Mouse (Mus musculus) neural tube, embryonic 10.5 days (tissue): Measurements from ENCODE around the gene Nol4l.

Experiments used
- DNase-seq: peaks from one replicate; pipeline ENCODE4 v3.0.0-alpha.2; 2017; ENCODE audit warnings: low spot score; ENCODE audit errors: extremely low spot score

Gene Nol4l

DNA sequence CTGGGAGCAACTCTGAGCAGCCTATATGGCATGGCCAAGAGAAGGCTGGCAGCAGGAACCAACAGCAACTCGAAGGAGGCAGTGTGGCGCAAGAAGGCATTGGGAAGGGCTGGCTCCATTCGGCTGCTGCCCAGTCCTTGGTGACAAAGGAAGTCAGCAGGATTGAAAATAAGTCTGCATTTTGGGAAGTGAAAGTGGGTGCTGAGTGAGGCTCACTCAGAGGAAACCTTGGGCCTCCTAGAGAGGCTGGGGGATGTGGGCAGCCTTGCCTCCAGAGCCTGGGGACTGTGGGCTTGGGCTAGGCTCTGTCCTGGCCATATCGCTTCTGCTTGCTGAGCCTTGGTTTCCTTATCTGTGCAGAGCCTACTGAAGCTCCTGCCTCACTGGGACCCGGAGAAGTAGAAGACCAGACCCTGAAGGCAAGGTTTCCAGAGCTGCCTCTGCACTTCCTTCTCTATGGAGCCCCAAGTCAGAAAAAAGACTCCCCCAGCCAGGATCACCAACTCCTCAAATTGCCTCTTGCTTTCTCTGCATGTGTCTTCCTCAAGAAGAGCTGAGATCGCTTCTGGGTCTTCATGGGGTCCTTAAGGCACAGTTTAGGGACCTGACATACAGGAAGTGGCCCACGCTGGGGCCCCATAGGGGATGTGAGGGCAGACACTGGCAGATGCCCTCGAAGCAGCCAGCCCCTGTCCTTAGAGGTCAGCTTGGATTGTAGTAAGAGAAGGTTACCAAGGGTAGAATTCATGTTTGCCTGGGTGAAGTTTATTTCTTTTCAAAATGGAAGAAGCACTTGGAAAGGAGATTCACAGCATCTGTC, 14.3 kb upstream of the Nol4l start:
- no peak for DNase-seq

DNA sequence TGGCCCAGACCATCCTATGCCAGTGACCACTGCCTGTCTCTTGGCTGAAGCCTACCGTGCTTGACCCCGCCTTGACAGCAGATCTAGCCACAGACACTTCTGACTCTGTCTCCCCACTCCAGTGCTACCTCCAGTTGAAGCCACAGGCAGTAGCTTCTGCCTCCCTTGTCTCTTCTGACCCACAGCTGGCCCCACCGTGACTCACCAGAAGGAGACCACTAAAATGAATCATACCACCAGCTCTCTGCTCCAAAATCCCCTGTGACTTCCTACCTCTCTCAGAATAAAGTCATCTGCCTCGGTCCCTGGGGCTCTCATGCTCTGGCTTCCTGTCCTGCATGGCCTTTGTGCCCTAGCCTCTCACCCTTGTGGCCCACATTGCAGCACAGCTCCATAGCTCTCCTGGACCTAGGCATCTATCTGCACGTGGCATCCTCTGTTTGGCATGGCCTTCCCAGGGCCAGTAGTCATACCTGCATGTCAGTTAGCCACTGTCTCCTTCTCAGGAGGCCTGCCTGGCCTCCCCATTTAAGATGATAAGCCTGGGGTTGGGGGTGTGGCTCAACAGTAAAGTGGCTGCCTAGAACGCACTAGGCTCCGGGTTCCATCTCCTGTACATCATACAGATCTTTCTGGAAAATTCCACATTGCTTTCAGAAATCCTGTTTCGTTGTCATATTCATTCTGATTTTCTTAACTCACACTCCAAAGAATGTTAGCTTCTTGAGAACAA, 13.3 kb upstream of the Nol4l start:
- DNase-seq: no peak

DNA sequence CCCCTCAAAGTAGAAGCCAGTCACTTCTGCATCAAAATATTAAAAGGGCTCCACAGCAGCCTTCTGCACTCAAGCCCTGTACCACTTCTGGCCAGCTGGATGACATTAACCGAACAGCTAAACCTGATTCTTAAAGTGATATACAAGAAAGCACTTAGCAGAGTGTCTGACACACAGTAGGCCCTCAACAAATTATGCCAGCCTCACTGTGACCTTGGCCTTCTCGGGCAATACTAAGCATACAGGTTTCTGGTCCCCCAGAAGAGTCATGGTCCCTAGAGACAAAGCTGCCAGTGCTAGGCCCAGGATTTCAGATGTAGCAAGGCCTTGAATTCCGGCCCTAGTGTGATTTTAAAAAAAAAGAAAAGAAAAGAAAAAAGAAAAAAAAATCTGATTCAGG, 9.1 kb upstream of the Nol4l start:
- DNase-seq: no peak

DNA sequence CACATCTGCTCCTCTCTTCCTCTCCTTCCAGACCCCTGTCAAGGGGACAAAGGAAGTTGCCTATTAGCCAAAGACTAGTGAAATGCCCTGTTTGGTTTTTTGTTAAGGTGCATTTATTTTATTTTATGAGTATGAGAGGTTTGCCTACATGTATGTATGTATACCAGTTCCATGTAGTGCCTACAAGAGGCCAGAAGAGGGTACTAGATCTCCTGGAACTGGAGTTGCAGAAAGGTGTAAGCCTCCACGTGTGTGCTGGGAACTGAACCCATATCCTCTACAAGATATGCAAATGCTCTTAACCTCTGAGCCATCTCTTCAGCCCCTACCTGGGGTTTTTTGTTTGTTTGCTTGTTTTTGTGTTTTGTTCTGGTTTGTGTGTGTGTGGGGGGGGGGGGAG, 4.2 kb upstream of the Nol4l start:
- DNase-seq: no peak

DNA sequence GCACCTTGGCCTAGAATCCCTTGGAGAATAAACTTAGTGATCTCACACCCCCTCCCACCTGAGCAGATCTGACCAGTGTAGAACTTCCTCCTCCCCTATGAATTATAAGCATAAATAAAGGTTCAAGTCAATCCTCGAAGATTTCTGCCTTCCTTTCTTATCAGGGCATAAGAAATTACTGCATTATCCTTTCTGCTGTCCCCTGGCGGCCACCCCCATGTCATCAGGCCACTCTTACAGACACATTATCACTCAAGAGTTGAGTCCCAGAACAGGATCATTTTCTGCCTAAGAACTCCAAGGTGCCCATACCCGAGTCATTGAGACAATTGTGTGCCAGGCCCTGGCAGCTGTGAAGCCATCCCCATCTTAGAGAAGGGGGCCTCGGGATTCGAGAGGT, 1.2 kb upstream of the Nol4l start:
- DNase-seq: no peak

DNA sequence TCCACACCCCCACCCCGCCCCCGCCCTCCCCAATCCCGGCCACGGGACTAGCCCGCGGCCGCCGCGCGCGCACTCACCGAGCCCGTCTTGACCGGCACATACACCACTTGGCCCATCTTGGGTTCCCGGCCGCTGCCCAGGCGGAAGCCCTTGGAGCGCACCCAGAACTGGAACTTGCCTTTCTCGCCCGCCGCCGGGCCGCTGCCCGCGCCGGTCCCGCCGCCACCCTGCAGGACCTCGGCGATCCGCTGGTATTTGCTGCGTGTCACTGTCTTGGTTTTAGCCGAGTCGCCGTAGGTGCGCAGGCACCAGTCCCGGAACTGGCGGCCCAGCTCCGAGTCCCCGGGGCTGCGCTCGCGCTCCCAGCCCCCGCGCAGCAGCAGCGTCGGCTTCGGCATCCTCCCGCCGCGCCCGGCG, 398 bp downstream of the Nol4l start:
- DNase-seq: no peak

DNA sequence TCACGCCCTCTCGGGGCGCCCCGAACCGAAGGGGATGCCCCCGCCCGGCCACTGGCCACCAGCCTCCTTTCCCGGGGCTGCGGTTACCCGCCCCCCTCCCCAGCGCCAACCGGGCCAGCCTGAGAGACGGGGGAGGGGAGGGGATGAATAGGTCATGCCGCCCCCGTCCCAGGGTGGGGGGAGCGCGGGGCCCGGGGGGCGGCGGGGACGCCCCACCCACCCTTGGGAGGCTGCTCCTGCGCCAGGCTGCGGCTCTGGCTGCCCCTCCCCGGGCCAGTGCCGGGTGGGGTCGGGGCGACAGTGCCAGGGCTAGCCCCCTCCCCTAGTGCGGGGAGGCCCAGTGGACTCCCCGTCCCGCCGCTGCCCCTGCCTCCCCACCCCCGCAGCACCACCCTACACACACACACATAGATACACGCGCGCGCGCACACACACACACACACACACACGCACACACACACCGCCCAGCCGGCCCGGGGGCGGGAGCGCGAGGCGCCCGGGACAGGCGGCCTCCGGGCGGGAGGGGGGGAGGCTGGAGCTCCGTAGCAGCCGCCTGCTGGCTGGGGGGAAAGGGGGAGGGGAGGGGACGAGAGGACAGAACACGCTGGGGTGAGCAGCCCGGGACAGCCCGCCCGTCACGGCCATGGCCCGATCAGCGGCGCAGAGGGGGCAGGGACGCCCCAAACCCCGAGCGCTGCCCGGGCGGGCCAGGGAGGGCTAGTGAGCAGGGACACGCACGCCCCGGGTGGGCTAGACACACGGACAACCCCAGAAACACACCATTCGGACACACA, 1.0 kb downstream of the Nol4l start:
- peak; percentile 80 for DNase-seq

DNA sequence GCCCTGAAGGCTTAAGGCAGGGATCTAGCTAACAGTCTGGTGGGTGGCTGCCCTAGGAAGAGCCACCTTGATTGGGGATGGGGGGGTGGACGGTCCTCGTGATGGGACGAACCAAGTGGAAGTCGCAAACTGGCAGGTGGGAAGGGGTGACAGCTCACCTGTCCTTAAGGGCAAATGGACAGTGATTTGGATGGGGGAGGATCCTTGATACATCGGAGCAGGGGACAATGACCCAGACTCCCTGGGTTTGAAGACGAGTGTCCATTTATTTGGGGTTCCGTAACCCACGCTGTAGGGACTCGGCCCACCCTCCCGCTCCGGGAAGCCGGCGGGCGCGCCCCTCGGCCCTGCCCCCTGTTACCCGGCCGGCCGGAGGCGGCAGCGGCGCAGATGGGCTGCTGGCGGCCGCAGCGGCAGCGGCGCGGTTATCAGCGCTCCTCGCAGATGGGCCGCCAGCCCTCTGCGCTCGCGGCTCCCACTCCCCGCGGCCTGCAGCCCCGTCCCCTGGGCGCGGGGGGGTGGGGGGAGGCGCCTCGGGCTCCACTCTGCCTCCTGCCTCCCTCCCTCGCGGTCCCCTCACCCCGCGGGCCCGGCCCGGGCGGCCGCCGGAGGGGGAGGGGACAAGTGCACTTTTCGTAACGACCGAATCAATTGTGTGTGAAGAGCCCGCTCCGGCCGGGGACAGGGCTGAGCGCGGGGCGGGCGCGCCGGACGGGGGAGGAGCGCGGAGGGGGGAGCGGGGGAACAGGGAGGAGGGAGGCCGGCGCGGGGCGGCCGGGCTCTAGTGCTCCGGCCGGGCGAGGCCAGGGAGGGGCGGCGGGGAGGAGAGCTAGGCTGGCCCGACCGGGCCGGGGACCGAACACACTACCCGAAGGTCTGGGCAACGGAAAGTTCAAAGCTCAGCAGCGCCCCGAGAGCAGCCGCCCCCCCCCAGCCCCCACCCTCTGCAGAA, 1.9 kb downstream of the Nol4l start:
- peak; percentile 84 for DNase-seq

DNA sequence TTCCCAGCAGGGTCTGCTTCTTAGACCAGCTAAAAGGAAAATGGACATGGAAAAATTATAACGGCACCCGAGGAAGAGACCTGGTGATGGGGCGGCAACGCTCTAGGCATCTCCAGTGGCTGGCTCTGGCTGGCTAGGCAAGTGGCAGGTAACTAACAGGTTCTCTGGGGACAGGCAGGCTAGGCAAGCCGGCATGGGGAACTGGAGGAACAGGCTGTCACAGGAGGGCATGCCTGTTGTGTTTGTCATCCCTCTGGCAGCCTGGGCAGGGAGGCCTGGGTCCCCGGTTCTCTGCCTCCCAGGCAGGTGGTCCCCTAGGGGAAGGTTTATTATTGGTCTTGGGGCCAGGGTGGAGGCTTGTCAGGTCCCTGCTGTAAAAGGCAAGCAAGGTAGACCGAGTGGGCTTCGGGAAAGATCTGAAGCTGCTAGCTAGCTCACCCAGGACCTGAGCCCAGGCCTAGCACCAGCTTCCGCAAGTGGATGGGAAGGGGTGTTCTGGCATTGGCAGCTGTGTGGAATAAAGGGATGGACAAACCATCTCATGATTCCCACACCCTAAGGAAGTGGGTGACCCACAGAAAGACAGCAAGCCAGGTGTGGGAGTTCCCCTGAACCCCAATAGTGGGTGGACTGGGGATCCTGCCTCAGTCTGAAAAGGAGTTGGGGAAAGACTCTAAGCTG, 2.8 kb downstream of the Nol4l start:
- no peak for DNase-seq

DNA sequence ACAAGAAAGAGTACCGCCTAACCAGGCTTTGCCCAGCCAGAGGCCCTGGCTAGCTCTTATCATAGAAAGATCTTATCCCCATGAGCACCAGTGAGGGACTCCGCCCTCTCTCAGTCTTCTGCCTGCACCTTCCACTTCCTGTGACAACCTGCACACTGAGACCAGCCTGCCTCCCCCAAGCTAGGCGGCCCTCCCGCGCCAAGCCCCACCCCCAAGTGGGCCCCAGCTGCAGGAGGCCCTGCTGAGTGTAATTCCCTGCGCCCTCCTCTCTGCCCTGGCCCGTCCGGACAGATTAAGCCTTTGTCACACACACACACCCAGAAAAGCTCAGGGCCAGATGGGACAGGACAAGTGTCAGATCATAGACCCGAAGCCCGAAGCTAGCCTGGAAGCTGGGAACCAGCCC, 3.9 kb downstream of the Nol4l start:
- peak; percentile 47 for DNase-seq

DNA sequence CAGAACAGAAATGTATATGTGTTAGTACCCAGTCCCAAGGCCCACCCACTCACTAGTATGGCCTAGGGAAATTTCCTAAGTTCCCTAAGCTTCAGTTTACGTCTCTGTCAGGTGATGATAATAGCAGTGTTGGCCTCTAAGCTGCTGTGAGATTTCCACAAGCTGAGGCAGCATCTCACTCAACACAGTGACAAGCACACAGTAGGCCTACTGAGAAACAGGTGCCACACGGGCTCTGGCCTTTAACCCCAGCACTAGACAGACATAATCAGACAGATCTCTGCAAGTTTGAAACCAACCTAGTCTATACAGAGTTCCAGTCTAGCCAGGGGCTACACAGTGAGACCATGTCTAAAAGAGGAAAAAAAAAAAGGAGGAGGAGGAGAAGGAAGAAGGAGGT, 5.0 kb downstream of the Nol4l start:
- DNase-seq: no peak

DNA sequence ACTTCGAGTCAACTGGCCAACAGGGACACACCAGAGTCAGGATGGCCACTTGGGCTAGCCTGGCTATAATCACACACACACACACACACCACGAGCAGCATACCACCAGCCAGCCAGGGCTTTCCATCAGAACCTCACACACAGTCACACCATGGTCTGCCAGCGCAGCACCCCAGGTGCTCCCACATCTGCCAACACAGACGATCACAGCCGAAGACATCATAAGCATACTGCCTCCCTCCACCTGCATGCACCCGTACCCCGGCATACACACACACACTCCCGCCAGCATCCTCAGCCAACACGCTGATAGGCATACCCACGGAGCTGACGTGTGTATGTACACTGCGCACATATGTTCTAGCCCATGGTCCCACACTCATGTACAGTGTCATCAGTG, 6.1 kb downstream of the Nol4l start:
- DNase-seq: no peak

DNA sequence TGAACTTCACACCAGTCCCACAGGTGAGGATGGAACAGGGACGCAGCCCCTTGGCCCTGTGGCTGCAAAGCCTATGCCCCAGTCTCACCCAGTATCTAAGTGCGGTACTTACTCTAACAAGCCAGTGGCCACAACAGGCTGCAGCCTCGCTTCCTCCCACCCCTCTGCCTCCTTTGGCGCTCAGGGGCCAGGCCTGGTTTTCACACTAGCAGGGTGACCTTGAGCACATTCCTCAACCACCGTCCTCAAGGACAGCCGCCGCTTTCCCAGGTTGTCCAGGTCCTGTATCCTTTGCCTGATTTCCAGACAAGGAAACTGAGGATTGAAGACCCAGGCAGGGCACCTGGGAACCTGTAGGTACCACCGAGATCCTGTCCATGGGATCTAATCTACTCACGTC, 6.6 kb downstream of the Nol4l start:
- no peak for DNase-seq

DNA sequence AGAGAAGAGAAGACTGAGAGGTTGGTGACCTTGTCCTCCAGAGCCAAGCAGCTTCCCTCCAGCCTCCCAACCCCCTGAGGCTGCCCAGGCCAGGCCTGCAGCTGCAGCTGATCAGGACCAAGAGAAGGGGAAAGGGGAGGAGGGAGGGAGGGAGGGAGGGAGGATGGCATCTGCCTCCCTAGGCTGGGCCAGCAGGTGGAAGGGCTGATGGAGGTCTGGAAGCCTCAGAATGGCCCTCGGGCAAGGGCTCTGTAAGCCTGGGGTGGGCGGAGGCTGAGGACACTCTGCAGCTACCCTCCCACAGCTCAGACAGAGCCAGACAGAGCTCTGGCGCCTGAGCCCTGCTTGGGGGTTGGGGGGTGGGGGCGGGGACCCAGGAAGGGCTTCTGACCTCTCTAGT, 7.5 kb downstream of the Nol4l start:
- DNase-seq: no peak

DNA sequence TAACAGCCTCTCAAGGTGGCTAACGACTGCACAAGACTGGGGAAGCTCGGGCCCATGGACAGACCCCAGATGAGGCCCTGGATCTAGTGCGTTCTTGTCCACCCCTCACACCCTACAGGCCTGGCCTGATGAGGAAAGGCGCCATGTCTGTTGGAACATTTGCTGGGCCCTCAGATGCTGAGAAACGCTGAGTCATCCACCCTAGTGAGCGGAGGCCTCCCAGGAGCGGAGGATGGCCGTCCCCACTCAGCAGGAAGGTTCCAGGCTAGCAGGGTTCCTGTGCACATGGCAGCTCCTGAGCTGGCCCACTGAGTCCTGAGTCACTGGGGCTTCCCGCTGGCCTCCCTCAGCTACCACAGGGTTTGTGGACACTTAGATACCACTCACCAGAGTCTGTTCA, 9.7 kb downstream of the Nol4l start:
- no peak for DNase-seq

DNA sequence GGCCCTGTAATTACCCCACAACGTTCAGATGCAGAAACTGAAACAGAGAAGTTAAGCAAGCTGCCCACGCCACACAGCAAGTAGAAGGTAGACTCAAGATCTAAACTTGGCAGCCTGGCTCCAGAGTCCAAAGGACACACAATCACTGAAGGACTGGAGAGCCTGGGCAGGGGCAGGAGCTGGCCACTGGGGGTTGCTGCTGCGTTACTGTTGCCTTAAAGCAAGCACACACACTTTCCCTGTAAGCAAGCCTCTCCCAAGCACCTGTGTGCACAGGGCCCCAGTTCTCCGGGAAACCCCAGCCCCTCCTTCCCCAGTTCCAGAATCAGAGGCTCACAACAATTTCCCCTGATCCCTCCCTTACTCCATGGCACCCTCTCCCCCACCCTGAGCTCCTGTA, 12.8 kb downstream of the Nol4l start:
- DNase-seq: no peak

DNA sequence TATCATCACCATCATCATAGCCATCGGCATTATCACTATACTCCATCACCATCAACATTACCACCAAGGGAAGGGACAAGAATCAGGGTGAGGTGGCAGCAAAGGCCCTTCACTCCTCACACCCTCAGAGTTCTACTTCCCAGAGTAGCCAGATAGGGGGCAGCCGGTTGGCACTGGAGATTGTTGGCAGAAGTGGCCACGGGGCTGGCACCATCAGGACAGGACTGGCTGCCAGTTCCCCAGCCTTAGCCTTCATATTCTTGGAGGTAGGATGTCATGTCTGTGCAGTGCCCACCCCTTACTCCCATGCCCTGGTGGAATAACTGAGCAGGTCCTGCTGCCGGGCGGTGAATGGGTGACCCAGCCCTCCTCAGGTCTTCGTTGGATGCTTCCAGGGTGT, 14.2 kb downstream of the Nol4l start:
- no peak for DNase-seq

DNA sequence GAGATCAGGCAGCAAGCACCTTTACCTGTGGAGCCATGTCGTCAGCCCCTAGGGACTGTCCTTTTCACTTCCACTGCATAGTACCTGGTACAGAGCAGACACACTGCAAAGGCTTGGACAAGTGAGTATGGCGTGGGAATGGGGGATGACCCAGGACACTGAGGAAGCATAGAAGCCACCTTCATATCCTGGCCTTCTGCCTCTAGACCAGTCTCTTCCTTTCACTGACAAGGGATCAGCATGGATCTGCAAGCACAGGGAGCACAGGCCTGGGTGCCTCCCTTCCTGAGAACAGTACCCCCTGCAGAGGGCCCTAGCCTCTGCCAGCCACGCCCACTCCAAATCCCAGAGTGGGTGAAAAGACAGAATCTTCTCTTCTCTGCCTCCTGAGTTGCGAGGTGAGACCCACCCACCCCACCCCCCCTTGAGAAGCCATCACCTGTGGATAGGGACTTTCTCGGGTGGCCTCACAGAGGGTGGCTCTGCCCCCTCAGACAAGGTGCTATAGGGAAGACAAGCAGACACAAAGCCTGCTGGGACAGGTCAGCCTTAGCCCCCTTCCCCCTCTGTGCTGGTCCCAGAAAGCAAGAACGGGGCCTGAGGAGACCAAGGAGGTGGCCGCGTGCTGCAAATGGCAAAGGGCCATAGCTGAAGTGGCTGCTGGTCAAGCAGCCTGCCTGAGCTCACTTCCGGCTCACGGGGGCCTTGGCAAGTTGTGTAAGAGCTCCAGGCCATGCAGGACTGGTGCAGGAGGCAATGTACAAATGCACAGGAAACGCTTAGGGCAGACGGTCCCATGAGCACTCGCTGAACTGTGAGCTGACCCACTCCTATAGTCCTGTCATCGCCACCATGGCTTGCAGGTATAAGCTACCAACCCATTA, 15.0 kb downstream of the Nol4l start:
- DNase-seq: no peak

DNA sequence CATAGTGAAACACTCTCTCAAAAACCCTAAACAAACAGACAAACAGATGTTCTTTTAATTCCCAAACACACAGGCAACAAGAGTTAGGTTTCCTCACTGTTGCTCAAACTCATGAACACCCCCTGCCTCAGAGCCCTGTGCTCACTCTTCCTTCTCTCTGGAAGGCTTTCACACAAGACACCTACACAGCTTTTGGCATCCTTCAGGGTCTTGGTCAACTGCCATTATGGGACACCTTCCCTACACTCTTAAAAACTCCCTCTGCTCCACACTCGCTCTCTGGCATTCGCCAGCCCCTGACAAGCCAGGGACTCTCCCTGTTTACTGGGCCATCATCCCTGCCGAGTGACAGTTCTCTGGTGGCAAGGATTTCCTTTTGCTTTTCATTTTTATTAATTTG, 15.8 kb downstream of the Nol4l start:
- no peak for DNase-seq
